Mouse (Mus musculus) bone marrow, adult 2 months (tissue): ENCODE measurements around the gene H2al1i. TPM values are rescaled to one million over a fixed set of nuclear protein-coding genes. Genes with fewer than 3 reads are reported as not detected.
"Not testable (repeated sequence)": the region's sequence is repeated elsewhere in the genome, so short reads cannot be mapped to it uniquely, and the experiment has no call there.

Experiments
- H3K27ac ChIP-seq: fragments of 200-500 bp; 2 replicates; pipeline ENCODE4 v1.5.1; 2012; ENCODE audit warnings: low read depth, mild to moderate bottlenecking, control low read depth, inconsistent platforms, low read length; ENCODE audit not compliant: control insufficient read depth, poor library complexity, insufficient read depth
- H3K4me1 ChIP-seq: fragments of 200-500 bp; 2 replicates; pipeline ENCODE4 v1.6.1; 2011; ENCODE audit warnings: low read length; ENCODE audit not compliant: control insufficient read depth, insufficient read depth
- H3K4me3 ChIP-seq: fragments of 200-500 bp; replicated peaks from 2 replicates; pipeline ENCODE3; 2011; ENCODE audit warnings: mild to moderate bottlenecking, low read depth, low read length, control low read depth; ENCODE audit not compliant: control insufficient read depth
- CTCF ChIP-seq: fragments of 200-500 bp; IDR thresholded peaks from 2 replicates; pipeline ENCODE4 v1.5.1; 2011; ENCODE audit warnings: low read length, control low read depth; ENCODE audit not compliant: control insufficient read depth, insufficient read depth
- POLR2A ChIP-seq: fragments of 200-500 bp; IDR thresholded peaks from 2 replicates; pipeline ENCODE4 v1.6.1; 2011; ENCODE audit warnings: low read depth, mild to moderate bottlenecking, control low read depth, low read length, borderline replicate concordance; ENCODE audit not compliant: control insufficient read depth
- WGBS: fragments of 180-500 bp; shearing (Covaris S2); methylation state at CpG from one replicate; pipeline ENCODE4 v1.1.7; 2018; 5-methylcytosine and 5-hydroxymethylcytosine counted together
- polyA plus RNA-seq: library from polyadenylated mRNA; stranded (reverse); fragments of >200 nt; gene quantifications from 2 replicates; pipeline ENCODE4 v1.2.4, GENCODE M21; 2011; ENCODE audit warnings: low replicate concordance; ENCODE audit not compliant: missing spikeins, insufficient read depth, insufficient read length

The H2al1i gene
- polyA plus RNA-seq, 1 experiment = not detected

DNA sequence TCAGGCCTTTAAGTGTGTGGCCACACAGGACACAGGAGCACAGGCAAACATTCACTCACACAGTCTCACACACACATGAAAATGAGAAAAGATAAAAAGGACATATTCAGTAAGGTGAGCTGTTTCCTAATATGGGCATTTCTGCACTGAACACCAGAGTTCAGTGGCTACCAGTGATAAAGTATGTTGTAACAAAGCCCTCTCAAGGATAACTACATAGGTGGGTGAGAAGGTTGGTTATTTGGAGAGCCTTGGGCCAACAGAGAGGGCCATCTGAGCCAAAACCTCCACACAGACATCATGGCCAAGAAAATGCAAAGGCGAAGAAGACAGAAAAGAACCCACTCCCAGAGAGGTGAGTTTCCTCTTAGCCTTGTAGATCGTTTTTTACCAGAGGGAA lies 3.1 kb downstream of the H2al1i start, which contains the start of gene H2al1j:
Gene H2al1j (plus strand): TSS at position 301 of the 400 bp plus-strand sequence.
- WGBS = 84% methylated on average over 2 of the region's 2 CpGs
- H3K4me3 ChIP-seq, H3K27ac ChIP-seq, H3K4me1 ChIP-seq: not testable (repeated sequence)

GRCm38 (mm10) chrX:11345762-11346161 lies 21.3 kb downstream of the H2al1i start:
- WGBS = 73% methylated on average over 9 of the region's 9 CpGs
- no peak overlapping the region for H3K4me3 ChIP-seq
- TF ChIP-seq CTCF (no peak), POLR2A (no peak)
- no peak overlapping the region for H3K27ac ChIP-seq
- no peaks in the 10 kb centered on the region for H3K4me1 ChIP-seq

GRCm38 (mm10) chrX:11346756-11347155 lies 22.3 kb downstream of the H2al1i start:
- Histone ChIP-seq H3K4me1 (no peaks in the 10 kb centered on the region), H3K4me3 (no peak overlapping the region), H3K27ac (no peak overlapping the region)
- no peak for TF ChIP-seq CTCF
- TF ChIP-seq POLR2A = no peak
- WGBS = 82% methylated on average over 3 of the region's 3 CpGs

DNA sequence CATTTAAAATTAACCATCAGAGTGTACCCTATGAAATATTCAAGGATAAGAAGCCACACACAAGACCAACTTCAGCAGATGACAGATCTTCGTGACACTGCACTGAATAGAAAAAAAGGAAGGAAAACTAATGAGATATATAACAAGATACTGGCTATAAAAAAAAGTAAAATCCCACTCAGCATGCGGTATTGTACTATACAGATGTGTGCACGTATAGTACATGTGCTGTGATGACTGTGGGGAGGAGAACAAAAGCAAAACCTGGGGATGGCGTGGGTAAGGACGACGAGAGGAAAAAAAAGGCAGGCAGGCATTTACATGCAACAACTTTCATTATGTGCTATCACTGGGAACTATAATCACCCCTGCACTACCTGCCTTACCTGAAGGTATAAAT lies 36.4 kb downstream of the H2al1i start:
- no peak overlapping the region for H3K27ac ChIP-seq
- TF ChIP-seq CTCF = no peak
- no peak for TF ChIP-seq POLR2A
- 22% methylated on average over 6 of the region's 6 CpGs for WGBS
- no peak overlapping the region for H3K4me3 ChIP-seq
- peaks cover 1% of the 10 kb centered on the region; the same call in 1 of the 2 replicates for H3K4me1 ChIP-seq

GRCm38 (mm10) chrX:11361261-11361660 lies 36.8 kb downstream of the H2al1i start:
- no peak overlapping the region for H3K27ac ChIP-seq
- WGBS = 14% methylated on average over 2 of the region's 2 CpGs
- peaks cover 1% of the 10 kb centered on the region; the same call in 1 of the 2 replicates for H3K4me1 ChIP-seq
- no peak overlapping the region for H3K4me3 ChIP-seq
- no peak for TF ChIP-seq POLR2A
- no peak for TF ChIP-seq CTCF

- TF ChIP-seq POLR2A = no peak
- no peak for TF ChIP-seq CTCF
- no peak overlapping the region for H3K4me3 ChIP-seq
- 59% methylated on average over 6 of the region's 6 CpGs for WGBS
- H3K4me1 ChIP-seq = peaks cover 1% of the 10 kb centered on the region; the same call in 1 of the 2 replicates
- no peak overlapping the region for H3K27ac ChIP-seq
Measured at GRCm38 (mm10) chrX:11363890-11364289, 39.4 kb downstream of the H2al1i start.

DNA sequence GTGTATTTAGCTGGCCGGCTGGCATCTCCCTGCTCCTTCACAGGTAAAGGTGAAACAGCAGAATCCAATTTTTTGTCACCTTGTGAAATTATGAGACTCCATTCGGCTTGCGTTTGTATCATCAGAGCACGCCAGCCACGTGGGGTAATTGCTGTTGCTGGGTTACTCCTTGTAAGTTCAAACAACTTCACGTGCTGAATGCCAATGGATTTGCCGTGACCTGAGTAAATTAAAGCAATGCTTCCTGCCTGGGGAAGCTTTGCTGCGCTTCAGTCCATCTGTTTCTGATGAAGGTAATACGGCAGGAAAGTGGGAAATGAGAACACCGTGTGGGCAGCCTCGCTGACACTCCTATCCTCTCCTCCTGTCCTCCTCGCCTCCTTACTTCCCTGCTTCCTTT lies 40.7 kb downstream of the H2al1i start:
- peaks cover 1% of the 10 kb centered on the region; the same call in 1 of the 2 replicates for H3K4me1 ChIP-seq
- 66% methylated on average over 12 of the region's 12 CpGs for WGBS
- H3K4me3 ChIP-seq = no peak overlapping the region
- H3K27ac ChIP-seq = no peak overlapping the region
- TF ChIP-seq POLR2A = no peak
- TF ChIP-seq CTCF = no peak

Other genes with a start within 250 kb of the H2al1i start
- not detected in 2 replicates for gene H2al1a, start 25.4 kb upstream of the H2al1i start, polyA plus RNA-seq
- gene H2al1b, start 22.2 kb upstream of the H2al1i start, polyA plus RNA-seq = not detected in 2 replicates
- gene H2al1c, start 19.0 kb upstream of the H2al1i start, polyA plus RNA-seq = not detected in 2 replicates
- not detected in 2 replicates for gene H2al1d, start 15.8 kb upstream of the H2al1i start, polyA plus RNA-seq
- gene H2al1e, start 12.7 kb upstream of the H2al1i start, polyA plus RNA-seq = 3.4 TPM in 1 of 2 replicates, not detected in the other
- gene H2al1f, start 9.5 kb upstream of the H2al1i start, polyA plus RNA-seq = not detected in 2 replicates
- gene H2al1g, start 6.4 kb upstream of the H2al1i start, polyA plus RNA-seq = not detected in 2 replicates
- not detected in 2 replicates for gene H2al1h, start 3.2 kb upstream of the H2al1i start, polyA plus RNA-seq
- gene H2al1j, start 3.2 kb downstream of the H2al1i start, polyA plus RNA-seq = not detected in 2 replicates